In the genomic region with DNA sequence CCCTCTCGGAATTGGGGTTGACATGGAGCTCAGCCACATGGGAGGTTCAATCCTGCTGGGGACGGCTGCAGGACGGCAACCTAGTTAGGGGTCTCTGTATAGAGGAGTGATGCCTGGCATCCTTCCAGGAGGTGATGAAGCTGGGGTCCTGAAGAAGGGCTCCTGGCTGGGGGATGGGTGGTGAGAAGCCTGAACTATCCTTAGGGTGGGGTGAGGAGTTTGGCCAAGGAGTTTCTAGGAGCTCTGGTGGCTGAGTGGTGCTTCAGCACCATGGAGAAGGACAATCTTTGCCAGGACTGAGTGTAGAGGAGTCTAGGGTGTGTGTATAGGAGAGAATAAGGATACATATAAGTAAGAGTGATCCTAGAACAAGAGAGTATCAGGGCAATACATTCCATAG, we compare ENCODE assay signal across 9 mouse cellular contexts. TPM values are rescaled to one million over a fixed set of nuclear protein-coding genes. Genes with fewer than 3 reads are reported as not detected.
DNase-seq lines count a peak whose midpoint lies in the region; ATAC-seq and TF ChIP-seq lines count a peak whose summit lies in the region.
"Had no signal": no experiment of that assay in that cellular context is flagged by ENCODE, and none has a peak within 500 bp of the region (broad histone marks: within the 10 kb centered on the region; RNA-seq: fewer than 3 reads in every experiment).

No protein-coding gene starts in this region.

- WGBS in intestine, embryonic 15.5 days: 30% methylated on average over 3 of the region's 3 CpGs
- 37% methylated on average over 3 of the region's 3 CpGs for WGBS in intestine, postnatal 0 days
- WGBS in embryonic facial prominence, embryonic 14.5 days: 31% methylated on average over 3 of the region's 3 CpGs

- no peak overlapping the region for H3K9ac ChIP-seq in intestine, embryonic 15.5 days
- no peak overlapping the region for H3K9ac ChIP-seq in intestine, postnatal 0 days (ENCODE audit: low read depth, low read length)
- no peak overlapping the region for H3K9ac ChIP-seq in ES-E14 (ENCODE audit: insufficient read depth, low read depth, low read length, poor library complexity, severe bottlenecking)
- H3K9ac ChIP-seq in embryonic facial prominence, embryonic 14.5 days (ENCODE audit: low read depth, low read length): no peak overlapping the region

- 0 out of 2 replicates have a peak, but pooled peaks cover 2% of the 10 kb centered on the region for H3K4me1 ChIP-seq in intestine, embryonic 15.5 days (replicated peaks)
- H3K4me1 ChIP-seq in intestine, postnatal 0 days (replicated peaks; ENCODE audit: control insufficient read depth, insufficient read depth, low read length): no peaks in the 10 kb centered on the region
- peaks cover 0 to 2% of the 10 kb centered on the region in 2 experiments; a peak in 1 of 4 replicates for H3K4me1 ChIP-seq in ES-E14 (ENCODE audit: control insufficient read depth in 2 of 2, insufficient read depth in 2 of 2, low read length in 2 of 2, poor library complexity in 1 of 2)
- no peaks in the 10 kb centered on the region for H3K4me1 ChIP-seq in embryonic facial prominence, embryonic 14.5 days (ENCODE audit: control insufficient read depth, insufficient read depth, low read length)

- no peak overlapping the region for H3K27ac ChIP-seq in intestine, embryonic 15.5 days
- no peak overlapping the region for H3K27ac ChIP-seq in intestine, postnatal 0 days (ENCODE audit: low read depth, low read length)
- H3K27ac ChIP-seq in ES-E14 (ENCODE audit: insufficient read depth, low read depth, low read length, poor library complexity, severe bottlenecking): no peak overlapping the region
- H3K27ac ChIP-seq in embryonic facial prominence, embryonic 14.5 days (replicated peaks; ENCODE audit: low read depth, low read length): no peak overlapping the region

- no peaks in the 10 kb centered on the region for H3K36me3 ChIP-seq in intestine, embryonic 15.5 days
- no peaks in the 10 kb centered on the region for H3K36me3 ChIP-seq in intestine, postnatal 0 days (ENCODE audit: control insufficient read depth, insufficient read depth)
- H3K36me3 ChIP-seq in ES-E14 (ENCODE audit: control insufficient read depth, insufficient read depth, low read length, poor library complexity, severe bottlenecking): no peaks in the 10 kb centered on the region
- H3K36me3 ChIP-seq in embryonic facial prominence, embryonic 14.5 days (ENCODE audit: control insufficient read depth, insufficient read depth, low read length): no peaks in the 10 kb centered on the region

- no peak overlapping the region for H3K4me2 ChIP-seq in intestine, embryonic 15.5 days (replicated peaks)
- H3K4me2 ChIP-seq in intestine, postnatal 0 days (replicated peaks; ENCODE audit: low read depth): no peak overlapping the region
- no peak overlapping the region for H3K4me2 ChIP-seq in embryonic facial prominence, embryonic 14.5 days (ENCODE audit: low read depth, low read length)

- ATAC-seq in intestine, embryonic 15.5 days: 0 out of 2 replicates have a peak, but pooled peaks have one; percentile 32
- ATAC-seq in intestine, postnatal 0 days: no peak
- ATAC-seq in embryonic facial prominence, embryonic 14.5 days (ENCODE audit: low read depth): 0 out of 2 replicates have a peak, but pooled peaks have one; percentile 8
- ATAC-seq in megakaryocyte progenitor cell, adult 5-6 weeks (replicated peaks; ENCODE audit: poor library complexity): peak; percentile 45; the same call in 1 of the 2 replicates
- ATAC-seq: Patski had no signal

- H3K4me3 ChIP-seq in intestine, embryonic 15.5 days (replicated peaks): no peak overlapping the region
- H3K4me3 ChIP-seq in intestine, postnatal 0 days (ENCODE audit: low read depth, low read length): no peak overlapping the region
- H3K4me3 ChIP-seq in ES-E14 (ENCODE audit: insufficient read depth in 1 of 2, low read depth in 1 of 2, low read length in 2 of 2, poor library complexity in 1 of 2, severe bottlenecking in 1 of 2): no peak overlapping the region
- no peak overlapping the region for H3K4me3 ChIP-seq in embryonic facial prominence, embryonic 14.5 days (ENCODE audit: low read depth, low read length)

- peaks cover 15% of the 10 kb centered on the region for H3K27me3 ChIP-seq in intestine, embryonic 15.5 days (replicated peaks)
- H3K27me3 ChIP-seq in intestine, postnatal 0 days (replicated peaks; ENCODE audit: control insufficient read depth, insufficient read depth, low read length): peaks cover 2% of the 10 kb centered on the region; the same call in 1 of the 2 replicates
- peaks cover 8% of the 10 kb centered on the region; the same call in 1 of the 2 replicates for H3K27me3 ChIP-seq in embryonic facial prominence, embryonic 14.5 days (replicated peaks; ENCODE audit: control insufficient read depth, insufficient read depth, low read length)

- H3K9me3 ChIP-seq in intestine, embryonic 15.5 days: no peaks in the 10 kb centered on the region
- H3K9me3 ChIP-seq in intestine, postnatal 0 days (ENCODE audit: control insufficient read depth): no peaks in the 10 kb centered on the region
- H3K9me3 ChIP-seq in ES-E14 (ENCODE audit: control insufficient read depth, insufficient read depth, low read depth, low read length): no peaks in the 10 kb centered on the region
- no peaks in the 10 kb centered on the region for H3K9me3 ChIP-seq in embryonic facial prominence, embryonic 14.5 days (ENCODE audit: control insufficient read depth, low read length)

- in situ Hi-C loops in ES-E14 (cut with MboI; ENCODE audit: low sequenced_read_pairs in 2 of 2, unreplicated experiment in 2 of 2): no loop called here

- DNase-seq in ES-E14 (ENCODE audit: low read depth, low spot score): peak; percentile 31
- peak; percentile 64 for DNase-seq in embryonic facial prominence, embryonic 14.5 days (ENCODE audit: low spot score)
- no peak for DNase-seq in spleen, postnatal 36 days (ENCODE audit: low spot score in 2 of 2)
- DNase-seq in urinary bladder, adult 2 months (ENCODE audit: low spot score): no peak
- no peak for DNase-seq in cerebellum, postnatal 25 days

- no peak for TF ChIP-seq CTCF in intestine, postnatal 0 days (IDR thresholded peaks at IDR 0.05; ENCODE audit: low read depth)

TF ChIP-seq in ES-E14, 5 proteins besides CTCF, POLR2A, EP300 and RAD21:
- TF ChIP-seq CHD2 (IDR thresholded peaks at IDR 0.05; ENCODE audit: low read depth, low read length): no peak

RNA-seq across cellular contexts. Expression of a gene that starts 0.6 kb away (rescaled TPM):
- polyA plus RNA-seq in intestine, embryonic 15.5 days (2015; fragmentation: Nextera tagmentation; extraction: Ambion mirVana): 15.4 and 16.6 TPM in 2 replicates
- 11.1 and 11.2 TPM in 2 replicates for polyA plus RNA-seq in intestine, postnatal 0 days (2015; fragmentation: Nextera tagmentation; extraction: Ambion mirVana)
- 6.2 and 12.4 TPM in 2 replicates for total RNA-seq in ES-E14 (2012; rRNA removed)
- polyA plus RNA-seq in embryonic facial prominence, embryonic 14.5 days (2014; fragmentation: Nextera tagmentation; extraction: Ambion mirVana): 32.1 and 33.0 TPM in 2 replicates
- total RNA-seq in megakaryocyte progenitor cell, adult 5-6 weeks (2015): 24.1 and 25.6 TPM in 2 replicates
- 30.8 and 30.9 TPM in 2 replicates for total RNA-seq in megakaryocyte progenitor cell, adult 5-6 weeks (2017)
- polyA plus RNA-seq in urinary bladder, adult 2 months (2012; rRNA removed): 30.4 and 53.1 TPM in 2 replicates

RNA-seq across cellular contexts. Expression of a gene that starts 11.4 kb away (rescaled TPM):
- polyA plus RNA-seq in intestine, embryonic 15.5 days (2015; fragmentation: Nextera tagmentation; extraction: Ambion mirVana): 3.5 and 5.7 TPM in 2 replicates
- not detected in 2 replicates for polyA plus RNA-seq in intestine, postnatal 0 days (2015; fragmentation: Nextera tagmentation; extraction: Ambion mirVana)
- not detected in 2 replicates for total RNA-seq in ES-E14 (2012; rRNA removed)
- not detected in 2 replicates for polyA plus RNA-seq in embryonic facial prominence, embryonic 14.5 days (2014; fragmentation: Nextera tagmentation; extraction: Ambion mirVana)
- not detected in 2 replicates for total RNA-seq in megakaryocyte progenitor cell, adult 5-6 weeks (2015)
- total RNA-seq in megakaryocyte progenitor cell, adult 5-6 weeks (2017): not detected in 2 replicates
- 1.5 TPM in 1 of 2 replicates, not detected in the other for polyA plus RNA-seq in urinary bladder, adult 2 months (2012; rRNA removed)

Comparison
In these comparisons a context has a peak if more than half of its experiments do, and no peak if none do; other contexts are left out.
1. DNase-seq: peak in ES-E14 (single experiment) and embryonic facial prominence, embryonic 14.5 days (single experiment); none in spleen, postnatal 36 days (0 of 2), urinary bladder, adult 2 months (single experiment) and cerebellum, postnatal 25 days (0 of 2).